Mouse (Mus musculus): ENCODE results near the gene Dynlt1c.
"Not testable (repeated sequence)": the region's sequence is repeated elsewhere in the genome, so short reads cannot be mapped to it uniquely, and the experiment has no call there.

Gene Dynlt1c

GRCm38 (mm10) chr17:6620035-6620434 lies 18.6 kb downstream of the Dynlt1c start:
- not testable (repeated sequence) for DNase-seq

DNA sequence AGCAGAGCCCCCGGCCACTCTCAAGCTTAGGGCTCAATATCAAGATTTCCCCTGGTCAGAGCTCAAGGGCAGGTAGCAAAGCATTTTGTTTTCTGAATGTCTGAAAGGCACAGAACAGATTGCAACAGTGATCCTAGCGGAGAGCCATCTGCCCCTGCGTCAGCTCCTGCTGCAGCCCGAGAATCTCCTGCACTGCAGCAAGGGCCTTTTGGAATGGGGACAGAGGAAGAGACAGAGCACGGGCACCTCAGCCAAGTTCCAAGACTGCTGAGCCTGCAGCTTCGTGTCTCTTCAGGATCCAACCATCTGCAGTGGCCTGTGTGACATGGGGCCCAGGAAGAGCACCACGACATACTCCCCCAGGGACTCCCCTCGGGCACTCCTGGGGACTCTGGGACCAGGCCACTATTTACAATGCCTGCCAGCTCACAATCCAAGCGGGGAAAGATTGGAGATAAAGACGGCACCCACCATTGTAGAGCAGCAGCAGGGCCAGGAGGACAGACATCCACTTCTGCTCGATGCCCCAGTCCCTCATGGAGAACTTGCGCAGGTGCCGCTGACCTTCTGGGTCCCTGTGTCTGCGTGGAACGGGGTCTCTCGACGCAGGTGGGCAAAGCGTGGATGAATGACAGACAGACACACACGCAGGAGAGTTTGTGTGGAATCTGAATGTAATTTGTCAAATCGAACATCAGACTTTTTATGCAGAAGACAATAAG lies 19.4 kb downstream of the Dynlt1c start:
- DNase-seq, result not testable (repeated sequence)

GRCm38 (mm10) chr17:6621976-6622375 lies 20.5 kb downstream of the Dynlt1c start:
- DNase-seq, result not testable (repeated sequence)

GRCm38 (mm10) chr17:6624926-6625558 lies 23.6 kb downstream of the Dynlt1c start:
- DNase-seq, result not testable (repeated sequence)

DNA sequence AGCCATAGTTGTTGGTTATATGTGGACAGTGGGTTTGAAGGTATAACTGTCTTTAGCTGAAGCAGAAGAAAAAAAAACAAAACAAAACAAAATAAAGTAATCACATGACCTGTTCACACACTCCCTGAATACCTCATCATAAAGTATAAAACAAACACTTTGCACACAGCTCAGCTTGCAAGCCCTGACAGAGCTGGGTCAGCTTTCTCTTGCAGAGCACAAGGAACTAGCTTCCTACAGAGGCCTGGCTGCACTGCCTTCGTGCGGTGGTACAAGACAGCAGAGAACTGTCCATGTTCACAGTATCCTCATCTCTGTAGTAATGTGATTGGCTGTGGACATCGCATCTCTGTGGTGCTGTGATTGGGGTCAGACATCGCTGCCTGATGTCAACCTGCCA lies 28.9 kb downstream of the Dynlt1c start:
- DNase-seq, result not testable (repeated sequence)

GRCm38 (mm10) chr17:6632850-6633249 lies 31.4 kb downstream of the Dynlt1c start:
- DNase-seq, result not testable (repeated sequence)

DNA sequence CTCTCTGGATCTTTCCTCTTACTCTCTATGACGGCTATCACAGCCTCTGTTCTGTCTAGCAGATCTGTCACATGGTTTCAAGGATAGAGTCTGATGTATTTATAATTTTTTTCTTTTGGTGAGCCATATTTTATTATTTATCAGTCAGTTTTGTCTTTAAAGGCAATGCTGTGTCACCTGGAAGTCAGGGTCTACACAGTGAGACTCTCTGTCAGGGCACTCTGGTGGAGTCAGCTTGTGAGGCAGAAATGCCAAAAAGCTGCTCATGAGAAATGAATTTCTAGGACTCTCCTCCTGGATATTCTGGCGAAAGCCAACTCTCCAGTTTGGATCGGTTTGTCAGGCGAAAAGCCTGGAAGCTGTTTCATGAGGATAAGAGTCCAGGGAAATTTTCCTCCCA lies 34.3 kb downstream of the Dynlt1c start:
- DNase-seq, result not testable (repeated sequence)

DNA sequence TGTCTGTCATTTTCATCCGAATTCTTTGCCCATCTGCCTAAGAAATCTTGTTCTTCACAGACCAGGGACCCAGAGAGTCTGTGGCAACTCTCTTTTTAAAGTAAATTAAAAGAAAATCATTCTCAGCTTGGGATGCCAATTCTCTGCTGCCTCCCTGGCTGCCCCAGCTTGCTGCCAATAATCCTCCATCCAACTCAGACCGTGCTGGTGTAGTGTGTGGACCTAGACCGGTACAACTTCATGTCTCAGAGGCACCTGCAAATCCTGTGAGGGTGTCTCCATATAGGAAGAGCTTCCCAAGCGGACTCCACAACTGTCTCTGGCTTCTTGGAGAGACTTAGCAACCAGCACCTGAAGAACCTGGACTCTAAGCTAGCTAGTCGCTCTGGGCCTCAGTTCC lies 35.4 kb downstream of the Dynlt1c start:
- DNase-seq, result no peak

DNA sequence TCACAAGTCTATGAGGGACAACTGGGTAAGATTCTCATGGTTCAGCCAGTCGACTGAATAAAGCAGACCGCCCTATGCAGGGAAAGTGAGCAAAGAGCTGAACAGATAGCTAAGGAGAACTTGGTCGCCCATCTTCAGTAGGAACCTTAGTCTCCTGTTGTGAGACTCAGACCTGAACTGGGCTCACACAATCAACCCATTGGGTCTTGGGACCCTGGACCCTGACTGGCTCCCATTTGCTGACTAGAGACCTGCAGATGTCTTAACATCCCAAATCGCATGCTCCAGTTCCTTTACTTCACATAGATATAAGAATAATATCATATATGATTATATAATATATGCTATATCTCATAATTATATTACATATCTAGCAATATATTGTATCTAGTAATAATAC lies 36.0 kb downstream of the Dynlt1c start:
- not testable (repeated sequence) for DNase-seq

- DNase-seq, result not testable (repeated sequence)
Measured at GRCm38 (mm10) chr17:6638444-6638843, 37.0 kb downstream of the Dynlt1c start.

- not testable (repeated sequence) for DNase-seq
Measured at GRCm38 (mm10) chr17:6639486-6639885, 38.0 kb downstream of the Dynlt1c start.

DNA sequence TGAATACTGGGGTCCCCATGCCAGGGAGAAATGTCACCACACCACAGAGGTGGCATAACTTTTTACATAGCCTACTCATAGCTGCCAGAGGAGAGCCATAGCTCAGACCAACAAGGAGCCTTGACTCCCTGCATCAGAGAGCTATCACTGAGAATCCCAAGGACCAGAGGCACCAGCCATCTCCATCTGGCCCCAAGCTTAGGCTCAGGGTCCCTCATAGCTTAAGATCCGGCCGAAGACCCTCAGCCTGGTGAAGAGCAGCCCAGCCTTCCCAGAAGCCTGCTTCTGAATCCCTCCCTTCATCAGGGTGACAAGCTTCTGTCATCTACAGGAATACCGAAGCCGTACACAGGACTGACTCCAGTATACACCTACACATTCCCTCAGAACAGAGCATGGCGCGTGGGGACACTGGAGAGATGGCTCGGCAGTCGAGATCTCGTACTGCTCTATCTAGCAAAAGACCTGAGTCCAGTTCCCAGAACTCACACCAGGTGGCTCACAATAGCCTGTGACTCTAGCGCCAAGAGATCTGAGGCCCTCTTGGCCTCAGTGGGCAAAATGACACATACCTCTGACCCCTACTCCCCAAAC lies 38.7 kb downstream of the Dynlt1c start:
- not testable (repeated sequence) for DNase-seq

- peak; percentile 49 for DNase-seq
Measured at GRCm38 (mm10) chr17:6640771-6641429, 39.4 kb downstream of the Dynlt1c start.

GRCm38 (mm10) chr17:6644210-6644609 lies 42.7 kb downstream of the Dynlt1c start:
- DNase-seq, result not testable (repeated sequence)

- not testable (repeated sequence) for DNase-seq
Measured at GRCm38 (mm10) chr17:6644673-6645072, 43.2 kb downstream of the Dynlt1c start.

GRCm38 (mm10) chr17:6645668-6646067 lies 44.2 kb downstream of the Dynlt1c start:
- DNase-seq, result not testable (repeated sequence)

- DNase-seq, result not testable (repeated sequence)
Measured at GRCm38 (mm10) chr17:6646841-6647240, 45.4 kb downstream of the Dynlt1c start.

- not testable (repeated sequence) for DNase-seq
Measured at GRCm38 (mm10) chr17:6647452-6647851, 46.0 kb downstream of the Dynlt1c start.

GRCm38 (mm10) chr17:6650904-6651565 lies 49.6 kb downstream of the Dynlt1c start:
- DNase-seq, result not testable (repeated sequence)

DNA sequence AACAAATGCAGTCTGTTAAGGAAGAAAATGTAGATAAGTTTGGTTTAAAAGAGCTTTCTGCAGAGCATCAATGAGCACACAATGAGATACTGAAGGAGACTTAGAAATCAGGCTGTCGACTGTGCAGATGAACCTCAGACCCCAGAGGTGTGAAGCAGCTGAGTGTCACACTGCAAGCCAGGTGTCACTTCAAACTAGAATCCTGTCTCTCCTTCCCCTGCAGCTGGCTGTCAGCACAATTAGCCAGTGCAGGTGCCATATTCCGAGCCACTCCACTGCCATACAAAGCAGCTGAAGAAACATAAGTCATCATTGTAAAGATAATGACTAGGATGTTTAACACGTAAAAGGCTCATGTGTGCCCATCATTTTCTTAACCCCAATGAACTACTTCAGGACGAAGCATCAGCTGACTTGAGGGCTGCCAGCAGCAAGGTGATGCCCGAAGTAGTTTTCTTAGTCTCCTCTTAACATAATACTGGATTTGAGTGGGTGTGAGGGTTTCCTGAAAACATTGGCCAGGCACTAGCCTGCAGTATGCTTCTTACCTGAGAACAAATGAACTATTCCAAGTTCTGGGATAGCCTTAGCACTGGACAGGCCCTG lies 52.0 kb downstream of the Dynlt1c start:
- not testable (repeated sequence) for DNase-seq

DNA sequence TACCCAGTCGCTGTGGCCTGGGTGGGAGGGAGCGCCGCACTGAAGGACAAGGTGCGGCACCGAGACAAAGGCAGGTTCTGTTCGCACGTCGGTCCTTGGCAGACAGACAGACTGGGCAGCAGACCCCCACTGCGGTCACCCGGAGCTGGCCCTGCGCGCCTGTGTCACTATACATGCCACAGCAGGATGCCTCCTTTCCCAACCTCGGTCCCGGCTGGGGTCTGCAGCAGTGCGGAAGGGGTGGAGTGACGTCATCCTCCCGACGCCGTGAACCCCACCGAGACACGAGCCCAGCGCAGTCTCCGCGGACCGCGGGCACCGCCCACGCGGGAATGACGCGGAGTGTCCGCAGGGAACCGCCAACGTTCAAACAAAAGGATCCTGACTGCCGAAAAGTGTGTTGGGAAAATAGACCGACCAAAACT lies 53.6 kb downstream of the Dynlt1c start:
- peak; percentile 65 for DNase-seq
